Mouse (Mus musculus) testis, adult 2 months (tissue): Measurements from ENCODE around the gene Rnf214.

Source experiments
- CTCF ChIP-seq: fragments of 200-500 bp; IDR thresholded peaks from 2 replicates; pipeline ENCODE4 v1.5.1; 2012; ENCODE audit warnings: low read depth, mild to moderate bottlenecking, inconsistent platforms, low read length, moderate library complexity; ENCODE audit not compliant: control insufficient read depth, insufficient read depth, insufficient replicate concordance
- POLR2A ChIP-seq: fragments of 200-500 bp; IDR thresholded peaks from 2 replicates; pipeline ENCODE4 v1.6.1; 2012; ENCODE audit warnings: low read depth, mild to moderate bottlenecking, inconsistent platforms, low read length, moderate library complexity; ENCODE audit not compliant: control insufficient read depth

- TF ChIP-seq POLR2A (no peak; the same call in 1 of the 2 replicates), CTCF (no peak)
Observed at GRCm38 (mm10) chr9:45954294-45955106, 47.8 kb upstream of the Rnf214 start.
